Mouse (Mus musculus) megakaryocyte, embryonic 14.5 days (primary cell): ENCODE data around the gene Inka2. TPM values are rescaled to one million over a fixed set of nuclear protein-coding genes. Genes with fewer than 3 reads are reported as not detected.

Experiments used
- H3K27me3 ChIP-seq: replicated peaks from 2 replicates; pipeline ENCODE3; 2012; ENCODE audit warnings: inconsistent platforms
- H3K36me3 ChIP-seq: replicated peaks from 2 replicates; pipeline ENCODE3; 2012; ENCODE audit warnings: low read length, inconsistent platforms, mixed read lengths
- H3K4me1 ChIP-seq: 2 replicates; pipeline ENCODE4 v1.6.1; 2012; ENCODE audit warnings: inconsistent platforms
- H3K4me3 ChIP-seq: replicated peaks from 2 replicates; pipeline ENCODE3; 2012; ENCODE audit warnings: moderate library complexity, mild to moderate bottlenecking, inconsistent platforms
- H3K9me3 ChIP-seq: 2 replicates; pipeline ENCODE4 v1.6.1; 2012; ENCODE audit warnings: inconsistent platforms
- FLI1 ChIP-seq: IDR thresholded peaks from 2 replicates; pipeline ENCODE4 v1.6.1; 2012; ENCODE audit warnings: low read length, inconsistent platforms, mixed read lengths
- GATA1 ChIP-seq: IDR thresholded peaks from 3 replicates; pipeline ENCODE4 v1.6.1; 2012; ENCODE audit warnings: mixed read lengths, low read length, inconsistent platforms, borderline replicate concordance
- polyA plus RNA-seq: library from polyadenylated mRNA; stranded (reverse); fragments of >175 nt; gene quantifications from 2 replicates; pipeline ENCODE4 v1.2.3, GENCODE M21; 2012; ENCODE audit warnings: low replicate concordance; ENCODE audit not compliant: insufficient read depth

The Inka2 gene
- polyA plus RNA-seq, 1 experiment: 4.4 TPM

DNA sequence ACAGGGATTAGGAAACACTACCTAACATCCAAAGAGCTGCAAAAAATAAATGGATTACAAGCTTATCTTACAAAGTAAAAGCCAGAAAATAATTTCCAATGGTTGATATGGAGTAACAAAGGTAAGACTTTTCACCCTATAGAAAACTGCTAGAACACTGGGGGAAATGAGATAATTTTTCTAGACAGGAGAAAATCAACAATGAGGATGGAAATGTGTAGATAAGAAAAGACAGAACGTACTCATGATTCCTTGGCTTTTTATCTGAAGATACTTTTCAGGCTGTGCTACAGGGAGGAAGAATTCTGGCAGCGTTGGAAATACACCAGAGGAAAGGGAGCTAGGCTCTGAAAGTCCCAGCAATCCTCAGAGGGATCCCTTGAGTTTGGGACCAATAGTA is 46.4 kb downstream of the Inka2 start:
- Histone ChIP-seq H3K4me3 (no peak overlapping the region), H3K27me3 (no peaks in the 10 kb centered on the region), H3K36me3 (peaks cover 72% of the 10 kb centered on the region), H3K4me1 (peaks cover 69% of the 10 kb centered on the region), H3K9me3 (no peaks in the 10 kb centered on the region)
- TF ChIP-seq FLI1 (no peak), GATA1 (no peak)

DNA sequence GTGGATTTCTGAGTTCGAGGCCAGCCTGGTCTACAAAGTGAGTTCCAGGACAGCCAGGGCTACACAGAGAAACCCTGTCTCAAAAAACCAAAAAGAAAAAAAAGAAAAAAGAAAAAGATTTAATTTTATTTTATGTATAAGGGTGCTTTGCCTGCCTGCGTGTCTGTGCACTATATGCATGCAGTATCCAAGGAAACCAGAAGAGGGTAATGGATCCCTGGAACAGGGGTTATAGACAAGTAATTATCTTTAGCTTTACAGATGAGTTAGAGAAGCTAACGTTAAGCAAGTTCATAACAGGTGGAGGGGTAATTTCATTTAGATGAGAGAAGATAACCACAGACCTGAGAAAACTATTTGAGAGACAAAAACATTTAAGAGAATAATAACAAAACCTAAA is 49.8 kb downstream of the Inka2 start:
- H3K4me3 ChIP-seq: no peak overlapping the region

GRCm38 (mm10) chr3:105755123-105755522 is 50.7 kb downstream of the Inka2 start:
- Histone ChIP-seq H3K36me3 (peaks cover 49% of the 10 kb centered on the region), H3K4me1 (peaks cover 84% of the 10 kb centered on the region)
- TF ChIP-seq GATA1: no peak
- no peak for TF ChIP-seq FLI1

More for the DNA sequence above, 49.8 kb downstream of the Inka2 start:
- Histone ChIP-seq H3K27me3 (no peaks in the 10 kb centered on the region), H3K9me3 (no peaks in the 10 kb centered on the region), H3K36me3 (peaks cover 54% of the 10 kb centered on the region), H3K4me1 (peaks cover 84% of the 10 kb centered on the region)
- TF ChIP-seq GATA1 (no peak), FLI1 (no peak)

GRCm38 (mm10) chr3:105756505-105756904 is 52.1 kb downstream of the Inka2 start:
- TF ChIP-seq GATA1 (no peak), FLI1 (no peak)
- Histone ChIP-seq H3K4me3 (no peak overlapping the region), H3K27me3 (no peaks in the 10 kb centered on the region), H3K9me3 (no peaks in the 10 kb centered on the region), H3K36me3 (peaks cover 50% of the 10 kb centered on the region), H3K4me1 (peaks cover 87% of the 10 kb centered on the region)

More at GRCm38 (mm10) chr3:105755123-105755522, 50.7 kb downstream of the Inka2 start:
- no peaks in the 10 kb centered on the region for H3K9me3 ChIP-seq
- H3K27me3 ChIP-seq: no peaks in the 10 kb centered on the region
- peak overlapping the region; percentile 38 for H3K4me3 ChIP-seq

DNA sequence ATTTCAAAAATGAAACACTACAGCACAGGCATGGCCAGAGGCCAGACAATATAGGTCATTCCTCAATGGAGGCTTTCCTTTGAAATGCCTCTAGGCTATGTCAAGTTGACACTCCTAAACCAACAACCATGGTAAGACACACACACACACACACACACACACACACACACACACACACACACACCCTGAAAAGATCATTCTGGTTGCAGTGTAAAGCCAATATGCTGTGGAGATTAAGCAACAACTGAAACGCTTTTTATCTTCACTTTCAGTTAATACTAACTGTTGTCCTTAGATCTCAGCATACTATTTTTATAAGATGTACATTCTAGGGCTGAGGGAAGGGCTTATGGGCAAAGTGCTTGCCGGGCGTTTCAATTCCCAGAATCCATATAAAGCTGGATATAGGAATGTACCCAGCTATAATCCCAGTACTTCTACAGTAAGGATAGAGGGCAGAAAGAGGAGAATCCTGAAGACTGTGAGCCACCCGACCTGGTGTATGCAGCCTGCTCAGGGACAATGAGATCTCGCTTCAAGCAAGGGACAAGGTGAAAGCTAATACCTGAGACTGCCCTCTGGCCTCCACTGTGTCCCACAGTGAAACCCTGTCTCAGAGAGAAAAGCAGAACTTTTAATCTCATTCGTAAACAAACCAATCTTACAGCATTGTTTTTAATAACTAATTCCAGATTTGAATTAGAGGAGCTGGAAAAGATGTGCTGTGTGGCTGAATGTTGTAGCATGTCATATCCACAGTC is 53.1 kb downstream of the Inka2 start:
- TF ChIP-seq GATA1: no peak
- TF ChIP-seq FLI1: no peak
- no peaks in the 10 kb centered on the region for H3K27me3 ChIP-seq
- peak overlapping the region; percentile 80 for H3K4me3 ChIP-seq
- no peaks in the 10 kb centered on the region for H3K9me3 ChIP-seq
- H3K36me3 ChIP-seq: peaks cover 45% of the 10 kb centered on the region
- H3K4me1 ChIP-seq: peaks cover 87% of the 10 kb centered on the region

GRCm38 (mm10) chr3:105758098-105758497 is 53.7 kb downstream of the Inka2 start:
- Histone ChIP-seq H3K9me3 (no peaks in the 10 kb centered on the region), H3K4me3 (no peak overlapping the region), H3K4me1 (peaks cover 87% of the 10 kb centered on the region), H3K36me3 (peaks cover 39% of the 10 kb centered on the region), H3K27me3 (no peaks in the 10 kb centered on the region)
- TF ChIP-seq FLI1 (no peak), GATA1 (no peak)

DNA sequence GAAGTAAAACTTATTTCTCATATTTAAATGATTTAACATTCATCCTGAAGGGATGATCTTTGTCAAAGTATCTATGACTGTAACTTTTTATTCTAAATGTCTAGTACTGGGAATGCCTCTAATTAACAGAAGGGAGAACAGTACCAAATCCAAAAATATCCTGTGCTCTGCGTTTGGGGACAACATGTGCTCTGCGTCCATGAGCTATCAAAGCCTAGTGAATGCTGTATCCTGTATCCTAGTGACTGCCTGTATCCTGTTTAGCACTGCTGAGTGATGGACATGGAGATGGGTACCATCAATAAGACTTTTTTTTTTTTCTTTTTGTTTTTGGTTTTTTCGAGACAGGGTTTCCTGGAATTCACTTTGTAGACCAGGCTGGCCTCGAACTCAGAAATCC is 54.3 kb downstream of the Inka2 start:
- peaks cover 38% of the 10 kb centered on the region for H3K36me3 ChIP-seq
- TF ChIP-seq GATA1 (no peak), FLI1 (no peak)
- no peaks in the 10 kb centered on the region for H3K9me3 ChIP-seq
- H3K27me3 ChIP-seq: no peaks in the 10 kb centered on the region
- H3K4me1 ChIP-seq: peaks cover 92% of the 10 kb centered on the region
- H3K4me3 ChIP-seq: peak overlapping the region; percentile 77

DNA sequence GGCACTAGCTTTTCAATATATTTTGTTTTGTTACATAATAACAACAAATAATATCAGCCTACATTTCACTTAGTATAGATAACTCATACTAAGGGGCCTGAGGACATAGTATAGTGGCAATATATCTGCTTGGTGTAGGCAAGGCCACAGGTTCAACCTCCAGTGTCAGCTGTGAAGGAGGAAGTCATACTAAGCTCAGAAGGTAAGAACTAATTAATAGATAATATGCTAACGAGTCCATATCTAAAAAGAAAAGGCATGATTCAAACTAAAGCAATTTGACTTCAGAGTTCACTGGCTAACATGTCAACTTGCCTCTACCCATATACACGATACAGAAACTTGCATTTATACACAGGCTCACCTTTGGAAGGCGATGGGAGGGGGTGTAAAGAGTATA is 55.7 kb downstream of the Inka2 start:
- Histone ChIP-seq H3K27me3 (no peaks in the 10 kb centered on the region), H3K4me3 (peak overlapping the region; percentile 62), H3K9me3 (no peaks in the 10 kb centered on the region), H3K4me1 (peaks cover 96% of the 10 kb centered on the region), H3K36me3 (peaks cover 38% of the 10 kb centered on the region)
- TF ChIP-seq GATA1 (no peak), FLI1 (no peak)

- Histone ChIP-seq H3K4me1 (peaks cover 93% of the 10 kb centered on the region), H3K27me3 (no peaks in the 10 kb centered on the region), H3K9me3 (no peaks in the 10 kb centered on the region), H3K36me3 (peaks cover 32% of the 10 kb centered on the region), H3K4me3 (peak overlapping the region; percentile 84)
- no peak for TF ChIP-seq GATA1
- TF ChIP-seq FLI1: no peak
Observed at GRCm38 (mm10) chr3:105763132-105763851, 58.9 kb downstream of the Inka2 start.

GRCm38 (mm10) chr3:105768529-105768928 is 64.1 kb downstream of the Inka2 start:
- Histone ChIP-seq H3K9me3 (no peaks in the 10 kb centered on the region), H3K4me1 (peaks cover 81% of the 10 kb centered on the region), H3K27me3 (no peaks in the 10 kb centered on the region), H3K4me3 (peak overlapping the region; percentile 85), H3K36me3 (peaks cover 41% of the 10 kb centered on the region)
- TF ChIP-seq GATA1 (no peak), FLI1 (no peak)
